Mouse (Mus musculus) midbrain, embryonic 11.5 days (tissue): ENCODE measurements around the gene Rnf166. TPM values are rescaled to one million over a fixed set of nuclear protein-coding genes. Genes with fewer than 3 reads are reported as not detected.
A peak's percentile ranks its signal among the peaks of the same experiment; 100 is the strongest.

Source experiments
- ATAC-seq: fragments of 200-750 bp; cut with Nextera tagmentation; 2 replicates; pipeline ENCODE4 v1.8.0; 2017; ENCODE audit warnings: moderate TSS enrichment, moderate library complexity; ENCODE audit not compliant: low FRiP score
- DNase-seq: peaks from one replicate; pipeline ENCODE4 v3.0.0; 2015; ENCODE audit warnings: low spot score; ENCODE audit errors: missing footprints
- H3K27ac ChIP-seq: fragments of 300-500 bp; sonication (generic); 2 replicates; pipeline ENCODE4 v1.5.1; 2014; ENCODE audit warnings: low read depth, low read length
- H3K27me3 ChIP-seq: fragments of 300-500 bp; sonication (generic); 2 replicates; pipeline ENCODE4 v1.6.1; 2014; ENCODE audit warnings: mild to moderate bottlenecking, low read length, moderate library complexity, mixed read lengths; ENCODE audit not compliant: control insufficient read depth, insufficient read depth
- H3K36me3 ChIP-seq: fragments of 300-500 bp; sonication (generic); 2 replicates; pipeline ENCODE4 v1.6.1; 2014; ENCODE audit warnings: mild to moderate bottlenecking, low read length, moderate library complexity, mixed read lengths; ENCODE audit not compliant: control insufficient read depth, insufficient read depth
- H3K4me1 ChIP-seq: fragments of 300-500 bp; sonication (generic); 2 replicates; pipeline ENCODE4 v1.6.1; 2014; ENCODE audit warnings: low read length; ENCODE audit not compliant: control insufficient read depth, insufficient read depth
- H3K4me2 ChIP-seq: fragments of 300-500 bp; sonication (generic); 2 replicates; pipeline ENCODE4 v1.6.1; 2014; ENCODE audit warnings: mild to moderate bottlenecking, moderate library complexity
- H3K4me3 ChIP-seq: fragments of 300-500 bp; sonication (generic); 2 replicates; pipeline ENCODE4 v1.5.1; 2014; ENCODE audit warnings: low read depth, low read length
- H3K9ac ChIP-seq: fragments of 300-500 bp; sonication (generic); 2 replicates; pipeline ENCODE4 v1.6.1; 2014; ENCODE audit warnings: low read length
- H3K9me3 ChIP-seq: fragments of 300-500 bp; sonication (generic); 2 replicates; pipeline ENCODE4 v1.6.1; 2016; ENCODE audit warnings: low read length; ENCODE audit not compliant: control insufficient read depth
- WGBS: fragments of 180-500 bp; shearing (Covaris S2); extraction: QIAGEN DNeasy Blood & Tissue Kit; methylation state at CpG from one replicate; pipeline ENCODE4 v1.1.7; 2014; 5-methylcytosine and 5-hydroxymethylcytosine counted together
- polyA plus RNA-seq: library from polyadenylated mRNA; unstranded; fragments of >200 nt; fragmentation: Nextera tagmentation; extraction: Ambion mirVana; gene quantifications from 2 replicates; pipeline ENCODE4 v1.2.1, GENCODE M21; 2014

Gene Rnf166
- polyA plus RNA-seq, 1 experiment from 2014 or later = 29.7 TPM

- ATAC-seq (no peak; the same call in 1 of the 2 replicates), DNase-seq (no peak)
- no peak overlapping the region for H3K27ac ChIP-seq
- peak overlapping the region; percentile 92 for H3K4me2 ChIP-seq
- peak overlapping the region; percentile 61 for H3K4me3 ChIP-seq
- no peaks in the 10 kb centered on the region for H3K27me3 ChIP-seq
- WGBS = 13% methylated on average over 16 of the region's 16 CpGs
- H3K9me3 ChIP-seq = no peaks in the 10 kb centered on the region
- peak overlapping the region; percentile 69 for H3K9ac ChIP-seq
- H3K36me3 ChIP-seq = peaks cover 10% of the 10 kb centered on the region
- peaks cover 15% of the 10 kb centered on the region for H3K4me1 ChIP-seq
Measured at GRCm38 (mm10) chr8:122474951-122475560, 808 bp downstream of the Rnf166 start.

GRCm38 (mm10) chr8:122473911-122474421 is 1.9 kb downstream of the Rnf166 start:
- DNase-seq (no peak), ATAC-seq (no peak)
- WGBS = 91% methylated on average over 8 of the region's 8 CpGs
- Histone ChIP-seq H3K4me2 (no peak overlapping the region), H3K27me3 (no peaks in the 10 kb centered on the region), H3K27ac (no peak overlapping the region), H3K4me1 (peaks cover 15% of the 10 kb centered on the region), H3K9me3 (no peaks in the 10 kb centered on the region), H3K4me3 (no peak overlapping the region), H3K9ac (no peak overlapping the region), H3K36me3 (0 out of 2 replicates have a peak, but pooled peaks cover 3% of the 10 kb centered on the region)

- no peak overlapping the region for H3K4me3 ChIP-seq
Measured at GRCm38 (mm10) chr8:122470691-122471090, 5.2 kb downstream of the Rnf166 start.

GRCm38 (mm10) chr8:122469965-122470364 is 5.9 kb downstream of the Rnf166 start:
- ATAC-seq = no peak
- no peak for DNase-seq
- no peaks in the 10 kb centered on the region for H3K27me3 ChIP-seq
- H3K4me2 ChIP-seq = no peak overlapping the region
- H3K4me3 ChIP-seq = no peak overlapping the region
- H3K27ac ChIP-seq = no peak overlapping the region
- H3K9ac ChIP-seq = no peak overlapping the region
- 89% methylated on average over 10 of the region's 10 CpGs for WGBS
- no peaks in the 10 kb centered on the region for H3K9me3 ChIP-seq
- H3K4me1 ChIP-seq = peaks cover 3% of the 10 kb centered on the region
- no peaks in the 10 kb centered on the region for H3K36me3 ChIP-seq

More at GRCm38 (mm10) chr8:122470691-122471090, 5.2 kb downstream of the Rnf166 start:
- no peak for ATAC-seq
- Histone ChIP-seq H3K9me3 (no peaks in the 10 kb centered on the region), H3K36me3 (no peaks in the 10 kb centered on the region), H3K27me3 (no peaks in the 10 kb centered on the region), H3K4me2 (no peak overlapping the region), H3K27ac (no peak overlapping the region), H3K9ac (no peak overlapping the region), H3K4me1 (peaks cover 7% of the 10 kb centered on the region)
- 86% methylated on average over 5 of the region's 5 CpGs for WGBS
- DNase-seq = no peak

GRCm38 (mm10) chr8:122469407-122469806 is 6.5 kb downstream of the Rnf166 start:
- Histone ChIP-seq H3K27ac (no peak overlapping the region), H3K9me3 (no peaks in the 10 kb centered on the region), H3K4me2 (no peak overlapping the region), H3K27me3 (no peaks in the 10 kb centered on the region), H3K36me3 (no peaks in the 10 kb centered on the region), H3K9ac (no peak overlapping the region), H3K4me3 (no peak overlapping the region), H3K4me1 (no peaks in the 10 kb centered on the region)
- DNase-seq (no peak), ATAC-seq (no peak)
- WGBS = 83% methylated on average over 6 of the region's 6 CpGs

GRCm38 (mm10) chr8:122467816-122468215 is 8.0 kb downstream of the Rnf166 start:
- Histone ChIP-seq H3K27me3 (no peaks in the 10 kb centered on the region), H3K4me1 (no peaks in the 10 kb centered on the region), H3K27ac (no peak overlapping the region), H3K36me3 (no peaks in the 10 kb centered on the region), H3K9ac (no peak overlapping the region), H3K4me3 (no peak overlapping the region), H3K4me2 (no peak overlapping the region), H3K9me3 (no peaks in the 10 kb centered on the region)
- no peak for ATAC-seq
- WGBS = 93% methylated on average over 13 of the region's 13 CpGs
- DNase-seq = no peak

- WGBS = 73% methylated on average over 7 of the region's 7 CpGs
- no peak for ATAC-seq
Measured at GRCm38 (mm10) chr8:122464985-122465384, 10.9 kb downstream of the Rnf166 start.

GRCm38 (mm10) chr8:122463651-122464640 is 11.9 kb downstream of the Rnf166 start:
- Histone ChIP-seq H3K4me1 (peaks cover 12% of the 10 kb centered on the region), H3K4me3 (no peak overlapping the region), H3K9me3 (no peaks in the 10 kb centered on the region), H3K36me3 (no peaks in the 10 kb centered on the region), H3K4me2 (no peak overlapping the region), H3K27ac (no peak overlapping the region), H3K27me3 (peaks cover 28% of the 10 kb centered on the region), H3K9ac (no peak overlapping the region)
- WGBS = 72% methylated on average over 12 of the region's 12 CpGs
- ATAC-seq (no peak), DNase-seq (no peak)

More at GRCm38 (mm10) chr8:122464985-122465384, 10.9 kb downstream of the Rnf166 start:
- H3K9me3 ChIP-seq = no peaks in the 10 kb centered on the region
- H3K27me3 ChIP-seq = peaks cover 20% of the 10 kb centered on the region
- no peak overlapping the region for H3K4me2 ChIP-seq
- H3K36me3 ChIP-seq = no peaks in the 10 kb centered on the region
- DNase-seq = no peak
- no peak overlapping the region for H3K27ac ChIP-seq
- peaks cover 12% of the 10 kb centered on the region for H3K4me1 ChIP-seq
- H3K4me3 ChIP-seq = no peak overlapping the region
- no peak overlapping the region for H3K9ac ChIP-seq

GRCm38 (mm10) chr8:122462510-122462909 is 13.4 kb downstream of the Rnf166 start:
- H3K9ac ChIP-seq = no peak overlapping the region
- peaks cover 28% of the 10 kb centered on the region for H3K27me3 ChIP-seq
- no peak overlapping the region for H3K27ac ChIP-seq
- 75% methylated on average over 8 of the region's 8 CpGs for WGBS
- H3K9me3 ChIP-seq = no peaks in the 10 kb centered on the region
- no peaks in the 10 kb centered on the region for H3K36me3 ChIP-seq
- no peak overlapping the region for H3K4me3 ChIP-seq
- no peak overlapping the region for H3K4me2 ChIP-seq
- peaks cover 12% of the 10 kb centered on the region for H3K4me1 ChIP-seq
- DNase-seq (no peak), ATAC-seq (no peak)
